Mouse (Mus musculus) frontal cortex, postnatal 10 days (tissue): ENCODE results near the gene Mkrn2os.

ENCODE experiments used
- DNase-seq, 2 experiments: peaks; one replicate each; pipeline ENCODE4 v3.0.0; 2022; ENCODE audit warnings: low spot score in 2 of 2, mixed read lengths in 1 of 2

Mkrn2os gene

DNA sequence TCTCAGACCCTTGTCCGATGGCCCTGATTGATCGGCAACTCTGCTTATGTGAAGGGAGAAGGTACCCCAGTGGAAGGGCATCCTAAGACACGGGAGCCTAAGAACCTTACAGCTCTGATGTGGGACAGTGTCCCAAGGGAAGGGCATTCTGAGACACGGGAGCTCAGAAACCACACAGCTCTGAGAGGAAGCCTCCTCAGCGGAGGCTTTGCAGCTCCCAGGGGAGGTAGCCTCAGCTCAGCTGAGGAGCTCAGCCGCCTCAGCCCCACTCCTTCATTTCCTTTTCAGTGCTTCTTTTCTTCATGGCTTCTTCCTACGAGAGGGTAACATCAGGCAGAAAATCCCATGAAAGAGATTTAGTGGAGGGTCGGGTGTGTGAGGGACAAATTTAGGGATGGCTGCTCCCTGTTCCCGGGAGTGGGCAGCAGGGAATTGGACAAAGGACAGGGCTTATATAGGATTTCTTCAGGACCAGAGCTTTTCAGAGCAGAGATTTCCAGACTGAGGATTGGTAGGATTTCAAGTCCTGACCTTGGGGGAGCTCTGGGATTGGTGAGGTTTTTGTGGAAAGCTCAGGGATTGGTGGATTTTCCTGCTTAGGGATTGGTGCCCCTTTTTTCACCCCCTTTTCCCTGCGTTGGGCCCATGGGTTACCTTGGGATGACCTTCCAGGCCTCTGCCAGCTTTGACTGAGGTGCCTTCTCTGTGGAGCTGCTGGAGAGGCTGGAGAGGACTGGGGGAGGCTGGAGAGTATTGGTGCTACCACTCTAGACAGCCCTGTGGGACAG, 9.9 kb downstream of the Mkrn2os start:
- no peak for DNase-seq

DNA sequence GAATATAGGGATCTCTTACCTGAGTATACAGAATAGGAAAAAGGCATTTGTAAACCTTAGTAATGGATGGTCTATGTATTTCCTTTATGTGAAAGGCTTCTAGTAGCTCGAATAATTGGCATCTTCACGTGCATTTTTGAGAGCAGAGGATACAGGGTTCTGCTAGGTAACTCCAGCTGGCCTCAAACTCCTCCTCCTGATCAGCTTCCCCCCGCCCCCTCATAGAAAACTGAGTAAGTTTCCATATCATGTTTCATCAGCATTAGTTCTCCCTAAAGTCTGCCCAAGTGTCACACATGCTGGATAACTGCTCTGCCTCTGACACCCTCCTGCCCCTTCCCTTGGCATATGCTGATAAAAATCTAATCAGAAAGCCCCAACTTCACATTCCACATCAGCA, 11.6 kb downstream of the Mkrn2os start:
- DNase-seq, result no peak

DNA sequence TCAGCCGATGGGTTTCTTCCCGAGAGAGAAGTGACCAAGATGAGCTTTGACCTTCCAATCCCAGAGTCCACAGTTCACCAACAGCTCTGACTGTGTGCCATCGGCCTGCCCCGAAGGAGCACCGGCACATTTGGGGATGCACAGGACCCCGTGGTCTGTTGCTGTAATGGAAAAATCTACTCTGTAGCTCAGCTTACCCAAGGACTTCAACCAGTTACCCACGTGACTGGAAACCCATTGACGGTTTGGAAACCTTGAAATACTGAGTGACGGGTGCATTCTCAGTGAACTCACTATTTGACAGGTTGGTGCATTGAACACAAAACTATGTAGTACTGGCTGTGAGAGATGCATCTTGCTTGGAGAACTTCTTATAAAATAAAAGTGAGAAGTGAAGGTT, 14.4 kb downstream of the Mkrn2os start:
- DNase-seq, result no peak

DNA sequence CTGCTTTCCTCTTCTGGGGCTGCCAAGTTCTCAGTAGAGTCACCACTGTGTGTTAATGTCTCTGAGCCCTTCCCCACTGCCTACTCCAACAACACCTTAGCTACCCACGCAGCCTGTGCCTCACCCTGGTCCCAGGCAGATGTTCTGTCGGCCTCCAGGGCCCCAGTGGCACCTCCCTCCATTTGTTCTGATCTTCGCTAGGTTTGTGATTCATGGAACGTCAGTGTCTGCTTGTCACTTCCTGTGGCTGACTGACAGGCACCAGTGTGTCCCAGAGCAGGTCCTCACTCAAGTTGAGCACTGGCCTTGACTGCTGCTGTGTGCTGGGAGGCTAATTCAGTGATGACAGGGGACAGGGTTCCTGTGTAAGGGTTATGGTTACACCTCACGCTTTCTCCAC, 15.0 kb downstream of the Mkrn2os start:
- DNase-seq, result no peak

DNA sequence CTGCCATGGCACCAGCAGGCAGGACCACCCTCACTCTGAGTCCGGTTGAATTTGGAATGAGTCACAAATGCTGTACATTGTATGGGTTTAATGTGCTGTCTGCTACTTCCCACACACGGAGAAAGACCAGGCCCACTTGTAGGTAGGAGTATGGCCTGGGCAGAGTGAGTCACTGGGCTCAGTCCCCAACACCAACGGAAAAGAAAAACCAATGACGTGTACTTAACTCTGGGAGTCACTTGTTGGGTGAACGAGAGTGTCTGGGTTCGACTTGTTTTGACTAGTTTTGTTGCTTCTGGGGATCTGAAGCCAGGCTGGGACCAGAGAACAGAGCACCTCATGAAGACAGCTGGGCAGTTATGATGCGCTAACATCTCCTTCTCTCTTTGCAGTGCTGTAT, 18.2 kb downstream of the Mkrn2os start:
- no peak for DNase-seq

DNA sequence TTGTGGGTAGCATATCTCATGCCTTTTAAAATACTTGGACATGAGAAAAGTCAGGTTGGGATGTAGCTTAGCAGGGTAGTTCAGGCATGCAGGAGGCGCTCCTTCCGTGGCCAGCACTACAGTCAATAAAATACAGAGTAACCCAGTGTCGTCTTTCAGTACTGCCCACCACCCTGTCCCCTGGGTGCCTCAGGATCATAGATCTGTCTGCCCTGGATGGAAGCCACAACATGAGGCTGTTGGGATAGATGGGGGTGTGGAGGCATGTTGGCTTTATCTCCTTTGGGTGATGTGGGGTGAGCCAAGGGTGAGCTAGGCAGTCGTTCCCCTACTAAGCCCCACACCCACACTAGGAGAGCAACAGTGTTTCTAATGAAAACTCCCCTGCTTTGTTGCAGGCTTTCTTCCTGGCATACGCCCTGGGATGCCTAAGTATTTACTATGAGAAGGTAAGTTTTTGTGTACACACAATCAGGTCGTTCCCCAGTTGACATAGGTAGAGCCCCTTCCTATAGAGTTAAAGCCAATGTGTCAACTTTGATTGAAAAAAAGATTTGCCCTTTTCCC, 26.8 kb downstream of the Mkrn2os start:
- DNase-seq, result no peak

DNA sequence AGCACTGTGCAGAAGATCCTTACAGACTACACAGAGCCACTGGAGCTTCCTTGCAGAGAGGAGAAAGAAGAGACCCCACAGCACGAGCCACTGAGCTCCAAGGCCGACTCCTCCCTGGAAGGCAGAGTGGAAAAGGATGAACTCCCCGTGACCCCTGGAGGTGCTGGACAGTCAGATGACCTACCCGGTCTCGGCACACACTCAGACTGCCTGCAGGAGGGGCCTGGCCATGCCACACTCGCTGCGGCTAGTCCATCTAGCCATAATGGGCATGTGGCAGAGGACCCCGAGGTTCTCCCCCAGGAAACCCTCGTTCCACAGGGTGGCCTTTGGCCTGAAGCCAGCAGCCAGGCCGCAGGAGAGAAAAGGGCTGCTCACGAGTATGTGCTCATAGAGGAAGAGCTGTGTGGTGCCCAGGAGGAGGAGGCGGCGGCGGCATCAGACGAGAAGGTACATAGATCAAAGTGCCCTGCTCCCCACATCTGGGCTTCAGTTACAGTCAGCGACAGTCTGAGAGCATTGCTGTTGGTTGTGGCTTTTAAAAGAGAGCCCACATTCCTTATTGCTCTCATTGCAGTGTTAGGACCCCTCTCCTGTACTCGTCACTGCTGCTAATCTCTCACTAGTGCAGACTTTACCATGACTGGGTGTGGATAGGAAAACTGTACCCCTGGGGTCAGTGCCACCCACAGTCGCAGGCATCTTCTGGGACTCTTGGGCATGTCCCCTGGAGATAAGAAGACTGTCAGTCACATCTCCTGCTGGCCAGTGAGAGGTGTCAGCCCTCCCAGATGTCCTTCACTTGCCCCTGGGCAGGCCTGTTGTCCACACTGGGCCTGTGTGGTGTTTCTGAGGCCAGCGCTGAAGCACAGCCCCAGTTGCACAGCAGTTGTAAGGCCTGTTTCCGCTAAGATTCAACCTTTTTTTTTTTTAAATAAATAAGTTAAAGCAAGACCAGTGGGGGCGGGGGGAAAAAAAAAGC, 32.4 kb downstream of the Mkrn2os start:
- no peak for DNase-seq

DNA sequence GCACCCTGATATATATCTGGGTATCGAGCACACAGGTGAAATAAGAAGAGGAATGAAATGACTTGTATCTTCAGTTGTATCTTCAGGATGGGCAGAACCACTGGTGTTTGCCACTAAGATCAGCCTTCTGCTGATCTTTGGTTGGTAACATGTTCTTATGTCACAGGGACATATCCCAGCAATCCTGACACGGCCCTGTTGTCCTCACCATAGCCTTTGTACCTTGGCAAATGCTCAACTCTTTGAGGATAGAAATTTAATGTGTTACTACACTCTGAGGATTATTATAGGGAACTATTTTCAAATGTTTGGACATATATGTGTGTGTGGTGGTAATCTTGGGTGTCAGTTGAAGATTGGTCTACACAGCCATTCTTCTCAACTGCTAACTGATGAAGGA, 34.2 kb downstream of the Mkrn2os start:
- DNase-seq, result no peak

DNA sequence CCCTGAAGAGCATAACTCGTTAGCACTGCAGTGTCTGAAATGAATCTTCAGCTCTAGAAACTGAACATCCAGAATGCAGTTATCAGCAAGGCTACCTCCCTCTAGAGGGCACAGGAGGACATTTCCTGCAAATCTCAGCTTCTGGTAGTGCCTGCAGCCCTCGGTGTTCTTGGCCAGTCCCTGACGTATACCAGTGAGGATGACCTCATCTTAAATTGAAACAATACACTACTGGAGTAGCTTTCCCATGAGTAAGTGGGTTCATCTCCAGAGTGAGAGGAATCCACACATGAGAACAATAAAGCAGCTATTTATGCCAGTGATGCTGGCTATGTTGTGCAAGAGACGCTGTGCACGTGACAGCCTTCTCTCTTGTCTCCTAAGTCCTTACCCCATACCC, 36.9 kb downstream of the Mkrn2os start:
- DNase-seq, result no peak

DNA sequence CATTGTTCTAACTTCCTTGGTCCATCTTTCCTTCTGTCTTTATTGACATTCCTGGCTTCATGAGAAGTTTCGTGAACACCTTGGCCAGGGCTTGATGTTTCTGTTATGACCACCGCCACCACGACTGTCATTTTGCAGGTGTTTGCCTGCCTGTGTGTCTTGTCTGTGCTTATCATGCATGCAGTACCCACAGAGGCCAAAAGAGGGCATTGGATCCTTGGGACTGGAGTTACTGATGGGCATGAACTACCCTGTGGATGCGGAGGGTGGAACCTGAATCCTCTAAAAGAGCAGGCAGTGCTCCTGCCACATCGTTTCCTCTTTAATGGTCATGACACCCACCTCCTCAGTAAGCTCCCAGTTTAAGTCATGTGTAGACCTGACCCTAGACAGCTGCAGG, 46.1 kb downstream of the Mkrn2os start:
- DNase-seq, result peak in 1 of 2 experiments; percentile 32

DNA sequence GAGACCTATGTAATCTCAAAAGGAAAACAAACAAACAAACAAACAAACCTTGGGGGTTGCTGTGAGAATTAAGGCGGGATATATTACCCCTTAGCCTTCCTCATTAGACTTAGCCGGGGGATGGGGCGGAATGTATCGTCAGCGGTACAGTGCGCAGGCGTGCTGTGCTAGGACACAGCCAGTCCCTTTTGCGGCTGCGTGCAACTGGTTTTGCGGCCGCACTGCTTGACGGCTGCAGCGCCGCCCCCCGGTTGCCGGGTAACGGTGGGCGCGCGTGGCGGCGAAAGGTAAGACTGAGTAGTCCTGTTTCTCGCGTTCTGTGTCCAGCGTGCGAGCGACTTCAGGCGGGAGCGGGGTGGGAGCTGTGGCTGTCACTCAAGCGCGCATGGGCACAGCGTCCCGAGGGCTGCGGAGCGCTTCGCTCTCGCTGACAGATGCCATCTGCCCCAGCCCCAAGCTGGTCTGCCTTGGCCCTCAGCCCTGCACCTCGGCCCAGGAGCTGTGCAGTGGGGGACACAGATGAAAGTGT, 47.9 kb downstream of the Mkrn2os start, which contains the start of gene Tsen2:
Gene Tsen2 (plus strand): TSS at position 223 of the 529 bp plus-strand sequence.
- peak; percentile 97 to 98 for DNase-seq

DNA sequence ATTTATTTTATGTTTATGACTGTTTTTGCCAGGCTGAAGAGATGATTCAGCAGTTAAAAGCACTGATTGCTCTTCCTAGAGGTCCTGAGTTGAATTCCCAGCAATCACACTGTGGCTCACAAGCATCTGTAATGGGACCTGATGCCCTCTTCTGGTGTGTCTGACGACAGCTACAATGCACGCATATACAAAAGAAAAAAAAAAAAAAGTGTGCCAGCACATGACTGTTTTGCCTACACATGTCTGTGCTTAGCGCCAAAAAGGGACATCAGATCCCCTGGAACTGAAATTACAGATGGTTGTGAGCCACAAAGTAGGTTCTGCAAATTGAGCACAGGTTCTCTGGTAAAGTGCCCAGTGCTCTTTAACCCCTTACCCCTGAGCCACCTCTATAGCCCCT, 50.0 kb downstream of the Mkrn2os start:
- no peak for DNase-seq

DNA sequence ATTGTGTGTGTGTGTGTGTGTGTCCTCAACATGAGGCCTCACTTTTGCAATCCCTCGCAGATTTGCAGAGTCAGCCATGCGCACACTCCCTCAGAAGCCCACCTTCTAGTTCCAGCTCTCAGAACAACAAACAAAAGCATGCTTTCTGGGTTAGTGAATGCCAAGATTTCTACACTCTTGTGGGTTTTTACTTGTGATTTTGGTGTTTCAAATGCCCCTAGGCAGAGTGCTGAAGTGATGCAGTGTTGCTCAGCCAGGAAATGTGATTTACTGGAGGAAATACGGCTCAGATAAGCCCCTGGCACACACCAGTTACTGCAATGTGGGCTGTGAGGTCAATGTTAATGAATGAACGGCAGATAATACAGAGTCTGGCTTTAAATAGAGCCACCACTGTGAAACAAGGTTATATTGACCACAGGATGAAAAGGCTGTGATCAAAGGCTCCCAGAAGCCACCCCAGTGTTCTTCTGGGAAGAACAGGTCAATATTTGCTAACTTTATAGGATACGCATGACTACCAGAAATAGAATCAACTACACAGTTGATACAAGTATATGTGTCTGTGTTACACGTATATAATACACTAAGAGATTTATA, 50.6 kb downstream of the Mkrn2os start:
- DNase-seq, result no peak

DNA sequence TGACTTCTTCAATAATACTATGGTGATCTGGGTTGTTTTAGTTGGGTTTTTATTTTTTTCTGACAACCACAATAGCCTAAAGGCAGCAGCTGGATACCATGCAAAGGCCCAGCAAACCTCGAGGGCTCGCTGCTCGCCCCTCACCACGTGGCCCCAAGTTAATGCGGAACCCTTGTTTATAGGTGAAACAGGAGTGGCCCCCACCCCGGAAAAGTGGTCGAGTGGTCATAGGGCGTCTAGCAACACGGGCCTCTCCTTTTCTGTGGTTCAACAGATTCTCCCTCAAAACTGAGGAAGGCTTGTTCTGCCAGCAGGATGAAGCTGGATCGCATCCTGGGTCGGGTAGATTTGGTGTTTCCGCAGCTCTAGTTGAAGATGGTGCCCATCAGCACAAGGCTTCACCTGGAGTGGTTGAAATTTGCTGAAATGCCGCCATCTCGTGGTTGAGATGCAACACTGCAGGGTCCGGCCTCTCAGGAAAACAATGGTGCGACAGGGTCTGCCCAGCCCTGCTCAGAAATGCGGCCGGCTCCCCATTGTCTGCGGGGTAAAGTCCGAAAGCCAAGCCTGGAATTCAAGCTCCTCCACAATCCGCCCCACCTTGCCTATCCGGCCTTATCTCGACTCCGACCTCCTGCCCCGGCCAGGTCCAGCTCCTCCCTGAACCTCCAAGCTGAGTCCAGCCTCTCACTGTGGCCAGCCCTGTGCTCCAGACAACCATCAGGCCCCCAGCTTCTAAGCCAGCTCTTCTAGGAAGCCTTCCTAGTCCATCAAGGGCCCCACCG, 53.5 kb downstream of the Mkrn2os start:
- DNase-seq, result peak; percentile 37 to 80

DNA sequence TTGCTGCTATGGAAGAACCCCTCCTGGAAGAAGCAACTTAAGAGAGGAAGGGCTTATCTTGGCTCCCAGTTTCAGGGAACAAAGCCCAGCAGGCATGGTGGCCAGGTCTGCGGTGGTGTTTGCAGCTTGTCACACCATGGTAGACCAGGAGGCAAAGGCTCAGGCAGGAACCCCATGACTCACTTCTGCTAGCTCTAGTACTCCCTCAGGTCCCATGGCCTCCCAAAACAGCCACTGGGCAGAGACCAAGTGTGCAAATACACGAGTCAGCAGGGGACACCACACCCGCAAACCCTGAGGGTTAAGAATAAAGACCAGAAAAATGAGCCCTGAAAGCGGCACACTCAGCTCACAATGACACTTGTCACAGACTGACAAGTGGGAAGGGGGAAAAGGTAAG, 56.2 kb downstream of the Mkrn2os start:
- no peak for DNase-seq

DNA sequence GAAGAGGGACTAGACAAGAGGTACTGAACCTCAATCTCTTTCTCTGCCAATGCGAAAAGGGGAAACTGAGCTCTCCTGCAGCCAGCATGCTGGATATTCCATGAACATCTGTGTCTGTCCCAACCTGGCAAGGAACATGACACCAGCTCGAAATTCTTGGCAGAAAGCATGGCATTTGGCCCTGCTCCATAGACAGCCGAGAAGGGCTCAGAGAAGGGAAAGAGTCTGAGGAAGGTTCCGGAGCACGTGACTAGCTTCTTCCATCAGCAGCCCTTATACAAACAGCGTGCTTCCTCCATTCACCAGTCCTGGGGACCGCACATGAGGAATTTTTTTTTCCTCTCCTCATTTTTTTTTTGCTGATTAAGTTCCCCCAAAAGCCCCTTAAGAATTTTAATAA, 57.8 kb downstream of the Mkrn2os start:
- peak in 1 of 2 experiments; percentile 23 for DNase-seq
